Mouse (Mus musculus) cerebellum, postnatal 4 days (tissue): ENCODE data around the gene Coro6.

Source experiments
- DNase-seq, 2 experiments: peaks; one replicate each; pipeline ENCODE4 v3.0.0; 2022; ENCODE audit warnings: low spot score in 2 of 2, mixed read lengths in 1 of 2

Coro6 gene

GRCm38 (mm10) chr11:77493512-77494343 lies 31.5 kb downstream of the Coro6 start, which contains the start of gene Git1:
Gene Git1 (plus strand): TSS chr11:77493562.
- no peak for DNase-seq

DNA sequence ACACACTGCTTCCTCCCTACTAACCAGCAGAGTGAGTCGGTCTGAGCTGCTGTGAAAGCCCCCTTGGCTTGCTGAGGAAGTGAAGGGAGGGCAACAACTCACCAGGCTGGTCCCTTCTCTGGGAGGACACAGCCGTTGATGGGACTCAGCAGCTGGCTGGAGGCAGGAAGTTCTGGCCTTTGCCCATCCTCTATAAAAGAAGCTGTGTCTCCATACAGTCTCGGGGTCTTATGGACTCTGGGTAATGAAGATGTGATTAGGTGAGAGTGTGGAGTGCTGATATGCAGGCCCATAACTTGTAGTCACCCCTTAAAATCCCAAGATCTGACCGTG lies 32.1 kb downstream of the Coro6 start:
- no peak for DNase-seq

DNA sequence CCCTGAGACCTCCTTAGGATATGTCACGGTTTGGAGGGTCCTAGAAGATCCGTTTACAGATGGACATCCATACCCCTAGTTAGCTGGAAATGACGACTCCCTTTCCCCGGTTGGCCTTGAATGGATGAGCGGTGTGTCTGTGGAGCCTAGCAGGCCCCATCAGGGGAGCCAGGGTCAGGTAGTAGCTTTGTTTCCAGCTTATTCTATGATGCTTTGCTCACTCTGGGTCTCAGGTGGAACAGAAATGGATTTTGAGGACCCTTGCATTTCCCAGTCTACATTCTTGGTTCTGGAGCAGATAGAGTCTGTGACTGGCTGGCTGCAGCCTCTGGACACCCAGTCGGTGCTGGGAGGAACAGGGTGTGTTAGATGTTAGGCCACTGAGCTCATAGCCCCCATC lies 32.6 kb downstream of the Coro6 start:
- DNase-seq = no peak

DNA sequence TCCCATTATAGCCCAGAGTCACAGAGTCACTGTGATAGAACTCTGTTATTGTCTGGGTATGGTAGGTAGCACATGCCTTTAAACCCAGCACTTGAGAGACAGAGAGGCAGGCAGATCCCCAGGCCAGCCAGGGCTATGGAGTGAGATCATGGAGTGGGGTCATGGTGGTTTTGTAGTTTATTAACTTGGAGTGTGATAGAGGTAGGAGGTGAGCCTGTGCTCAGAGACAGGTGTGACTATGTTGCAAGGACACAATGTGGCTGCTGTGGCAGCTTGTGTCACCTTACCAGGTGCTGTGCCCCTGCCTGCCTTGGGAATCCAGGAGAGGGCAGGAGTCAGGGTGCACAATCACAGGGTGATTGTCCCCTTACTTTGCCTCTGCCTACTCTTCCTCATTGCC lies 33.3 kb downstream of the Coro6 start:
- no peak for DNase-seq

DNA sequence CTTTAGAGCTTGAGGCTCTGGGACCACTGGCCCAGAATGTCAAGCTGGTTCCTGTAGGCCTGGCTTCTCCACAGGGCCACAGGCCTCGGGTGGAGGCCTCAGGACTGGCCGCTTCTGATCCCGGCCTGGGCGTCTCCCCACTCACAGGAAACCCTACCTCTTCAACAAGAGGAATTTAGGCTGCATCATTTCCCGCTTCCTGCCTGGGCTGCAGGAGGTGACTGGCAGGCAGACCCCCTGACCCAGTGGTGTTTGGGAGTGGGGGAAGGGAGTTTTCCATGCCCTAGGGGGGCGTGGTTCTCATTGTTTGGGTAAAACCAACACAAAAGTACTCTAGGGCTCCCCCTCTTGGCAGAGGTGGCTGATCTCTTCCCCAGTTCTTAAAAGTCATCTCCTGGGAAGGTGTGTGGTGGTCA lies 35.1 kb downstream of the Coro6 start:
- no peak for DNase-seq

GRCm38 (mm10) chr11:77497851-77498250 lies 35.6 kb downstream of the Coro6 start:
- DNase-seq = no peak

DNA sequence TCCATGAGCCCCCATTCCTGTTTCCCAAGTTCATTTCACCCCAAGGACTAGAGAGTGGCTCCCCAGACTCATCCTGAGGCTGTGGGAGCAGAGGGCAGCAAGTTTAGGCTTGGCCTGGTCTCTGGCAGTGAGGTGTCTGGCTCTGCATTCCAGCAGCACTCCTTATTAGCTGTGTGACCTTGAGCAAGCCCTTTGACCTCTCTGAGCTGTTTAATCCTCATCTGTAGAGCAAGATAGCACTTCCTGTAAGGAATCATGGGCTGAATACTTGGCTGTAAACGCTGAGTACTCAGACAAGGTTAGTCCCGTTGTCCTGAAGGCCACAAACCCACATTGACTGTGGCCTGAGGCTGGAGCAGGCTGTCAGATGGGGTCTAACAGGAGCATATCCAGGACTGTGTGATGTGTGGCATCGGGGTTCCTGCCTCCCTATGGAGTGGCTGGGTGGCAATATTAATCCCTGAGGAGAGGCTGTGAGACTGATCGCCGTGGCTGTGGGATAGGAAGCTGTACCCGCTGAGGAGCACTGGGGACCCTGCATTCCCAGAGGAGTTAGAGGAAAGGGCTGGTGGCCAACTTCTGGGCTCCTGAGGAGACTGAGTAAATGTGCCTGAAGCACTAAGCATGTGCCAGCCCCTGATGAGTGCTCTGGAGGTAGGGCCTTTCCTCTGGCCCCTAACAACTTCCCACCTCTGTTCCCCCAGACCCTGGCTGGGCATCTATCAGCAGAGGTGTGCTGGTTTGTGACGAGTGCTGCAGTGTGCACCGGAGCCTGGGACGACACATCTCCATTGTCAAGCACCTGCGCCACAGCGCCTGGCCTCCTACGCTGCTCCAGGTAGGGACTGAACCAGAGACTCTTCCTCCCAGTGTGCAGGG lies 36.3 kb downstream of the Coro6 start:
- DNase-seq = no peak

DNA sequence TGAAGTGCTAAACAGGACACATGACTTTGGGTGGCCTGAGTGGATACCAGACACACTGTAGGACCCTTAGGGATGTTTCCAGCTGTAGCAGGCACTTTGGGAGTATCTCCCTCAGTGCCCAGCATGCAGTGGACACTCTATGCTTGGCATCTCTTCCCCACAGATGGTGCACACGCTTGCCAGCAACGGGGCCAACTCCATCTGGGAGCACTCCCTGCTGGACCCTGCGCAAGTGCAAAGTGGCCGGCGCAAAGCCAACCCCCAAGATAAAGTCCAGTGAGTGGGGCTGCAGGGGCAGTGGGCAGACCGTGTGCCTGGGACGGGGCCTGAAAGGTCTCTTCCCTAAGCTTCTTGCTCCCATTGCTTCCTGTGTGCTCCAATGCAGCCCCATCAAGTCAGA lies 37.1 kb downstream of the Coro6 start:
- DNase-seq = no peak

- no peak for DNase-seq
These were observed 38.4 kb downstream of the Coro6 start for GRCm38 (mm10) chr11:77500361-77501325.

DNA sequence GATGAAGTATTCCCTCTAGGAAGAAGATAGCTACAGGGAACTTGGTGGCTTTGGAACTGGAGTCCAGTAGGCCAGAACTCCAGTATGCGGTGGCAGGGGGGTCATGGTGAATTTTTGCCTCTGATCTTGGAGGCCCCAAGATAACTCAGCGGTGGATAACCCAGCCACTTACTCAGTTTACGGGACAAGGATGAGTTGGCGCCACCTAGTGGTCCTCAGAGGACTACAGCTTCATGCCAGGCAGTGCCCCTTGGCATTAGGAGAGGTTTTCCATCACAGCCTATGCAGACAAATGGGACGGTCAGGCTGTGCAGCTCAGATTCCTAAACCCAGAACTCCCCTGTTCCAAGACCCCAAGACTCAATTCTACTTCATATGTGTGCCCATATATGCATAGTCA lies 39.2 kb downstream of the Coro6 start:
- DNase-seq = peak in 1 of 2 experiments; percentile 82

- no peak for DNase-seq
These were observed 39.8 kb downstream of the Coro6 start for GRCm38 (mm10) chr11:77501971-77502370.

DNA sequence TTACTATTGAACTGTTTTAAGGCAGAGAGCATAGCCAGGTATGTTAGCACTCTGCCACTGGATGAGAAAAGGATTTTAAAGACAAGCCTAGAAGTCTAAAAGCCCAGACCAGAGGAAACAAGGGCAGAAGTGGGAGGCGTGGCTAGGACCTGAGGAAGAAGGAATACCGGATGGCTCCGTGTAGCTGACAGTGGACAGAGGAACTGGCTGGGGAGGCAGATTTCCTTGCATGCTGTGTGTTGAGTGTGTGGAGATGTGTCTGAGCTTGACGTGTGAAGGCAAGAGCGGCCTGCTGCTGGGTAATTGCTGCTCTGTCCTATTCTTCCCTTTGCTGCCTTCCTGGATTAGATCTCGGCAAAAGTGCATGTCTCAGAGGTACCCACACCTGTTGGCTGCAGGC lies 40.3 kb downstream of the Coro6 start:
- no peak for DNase-seq

- no peak for DNase-seq
These were observed 41.3 kb downstream of the Coro6 start for GRCm38 (mm10) chr11:77503511-77503910.

GRCm38 (mm10) chr11:77504377-77504776 lies 42.2 kb downstream of the Coro6 start:
- DNase-seq = no peak

- no peak for DNase-seq
These were observed 43.2 kb downstream of the Coro6 start for GRCm38 (mm10) chr11:77505291-77505980.

DNA sequence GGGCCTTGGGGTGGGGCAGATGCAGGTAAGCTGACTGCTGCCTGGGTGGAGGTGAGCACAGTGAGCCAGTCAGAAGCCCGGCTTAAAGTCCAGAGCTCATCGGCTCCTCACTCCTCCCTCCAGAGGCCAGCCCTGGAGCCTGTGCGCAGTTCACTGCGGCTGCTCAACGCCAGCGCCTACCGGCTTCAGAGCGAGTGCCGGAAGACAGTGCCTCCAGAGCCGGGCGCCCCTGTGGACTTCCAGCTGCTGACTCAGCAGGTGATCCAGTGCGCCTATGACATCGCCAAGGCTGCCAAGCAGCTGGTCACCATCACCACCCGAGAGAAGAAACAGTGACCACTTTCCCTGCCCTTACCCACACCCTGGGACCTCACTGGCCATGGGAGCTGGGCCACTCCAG lies 44.1 kb downstream of the Coro6 start:
- no peak for DNase-seq

DNA sequence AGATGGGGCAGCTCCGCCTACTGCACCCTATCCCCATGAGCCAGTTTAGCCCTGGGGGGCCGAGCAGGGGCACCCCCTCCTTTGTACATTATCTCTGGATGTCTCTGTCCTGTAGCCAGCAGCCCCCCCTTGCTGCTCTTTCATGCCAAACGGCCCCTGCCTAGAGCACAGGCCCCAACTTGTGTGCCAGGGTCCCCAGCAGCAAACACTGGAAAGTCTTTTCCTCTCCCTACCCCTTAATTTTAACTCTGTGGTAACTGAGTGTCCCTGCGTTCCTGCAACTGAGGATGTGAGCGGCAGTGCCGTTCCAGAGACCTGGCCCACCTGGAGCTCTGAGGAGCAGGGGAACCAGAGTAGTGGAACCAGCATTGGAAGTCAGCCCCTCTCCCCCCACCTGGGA lies 44.7 kb downstream of the Coro6 start:
- no peak for DNase-seq

- DNase-seq = no peak
These were observed 45.2 kb downstream of the Coro6 start for GRCm38 (mm10) chr11:77507426-77507825.

- DNase-seq = peak in 1 of 2 experiments; percentile 83
These were observed 46.1 kb downstream of the Coro6 start for GRCm38 (mm10) chr11:77508068-77509021.

GRCm38 (mm10) chr11:77511336-77511735 lies 49.1 kb downstream of the Coro6 start:
- DNase-seq = no peak
